Mouse (Mus musculus): Measurements from ENCODE around the gene Morf4l1.

Gene Morf4l1

DNA sequence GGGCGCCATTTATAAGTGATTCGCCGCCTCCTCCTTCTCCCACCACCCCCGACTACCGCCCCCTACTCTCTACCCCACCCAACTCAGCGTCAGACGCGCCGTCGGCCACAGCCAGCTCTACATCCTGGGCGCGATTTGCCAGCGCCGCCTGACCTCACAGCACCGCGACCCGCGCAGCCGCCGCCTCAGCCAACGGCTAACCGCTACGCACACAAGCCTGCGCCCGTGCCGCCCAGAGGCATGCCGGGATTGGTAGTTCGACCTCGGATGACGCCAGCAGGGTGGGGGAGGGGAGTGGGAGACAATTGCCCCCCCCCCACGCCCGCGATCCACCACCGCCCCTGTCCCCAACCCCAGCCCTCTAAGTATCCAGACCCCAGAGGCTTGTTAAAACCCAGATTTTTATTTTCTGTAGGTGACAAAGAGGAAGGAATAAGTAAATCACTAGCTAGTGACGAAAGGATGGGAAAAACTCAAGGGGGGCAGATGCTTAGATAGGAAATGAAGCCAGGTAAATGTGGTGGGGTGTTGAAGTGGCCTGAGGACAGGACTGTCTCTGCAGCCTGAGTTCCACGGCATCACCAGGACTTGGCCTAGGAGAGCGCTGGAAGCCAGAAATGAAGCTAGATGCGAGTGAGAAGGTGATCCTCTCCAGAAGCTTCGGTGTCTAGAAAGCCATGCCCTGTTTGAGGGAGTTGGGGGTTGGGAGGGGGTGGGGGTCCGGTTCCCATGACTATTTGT is at the start of gene Morf4l1:
Morf4l1 (minus strand) TSS at position 208 of the 741 bp plus-strand sequence.
- DNase-seq, result peak; percentile 98

DNA sequence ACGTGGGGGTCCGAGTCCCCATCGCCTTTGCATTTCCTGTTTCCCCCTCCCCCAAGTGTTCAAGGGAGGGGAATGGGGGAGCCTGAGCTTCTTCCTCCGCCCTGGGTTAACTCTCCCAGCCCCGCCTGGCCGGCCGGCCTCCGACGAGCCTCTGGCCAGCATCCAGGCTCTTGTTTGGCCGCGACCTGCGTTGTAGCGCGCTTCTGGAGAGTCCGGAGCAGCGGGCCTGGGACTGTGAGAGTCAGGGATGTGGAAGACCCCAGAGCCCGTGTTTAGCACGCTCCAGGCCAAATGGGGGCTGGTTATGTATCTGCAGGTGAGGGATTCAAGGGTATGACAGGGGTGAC is 49.1 kb upstream of the Morf4l1 start:
- DNase-seq, result no peak

DNA sequence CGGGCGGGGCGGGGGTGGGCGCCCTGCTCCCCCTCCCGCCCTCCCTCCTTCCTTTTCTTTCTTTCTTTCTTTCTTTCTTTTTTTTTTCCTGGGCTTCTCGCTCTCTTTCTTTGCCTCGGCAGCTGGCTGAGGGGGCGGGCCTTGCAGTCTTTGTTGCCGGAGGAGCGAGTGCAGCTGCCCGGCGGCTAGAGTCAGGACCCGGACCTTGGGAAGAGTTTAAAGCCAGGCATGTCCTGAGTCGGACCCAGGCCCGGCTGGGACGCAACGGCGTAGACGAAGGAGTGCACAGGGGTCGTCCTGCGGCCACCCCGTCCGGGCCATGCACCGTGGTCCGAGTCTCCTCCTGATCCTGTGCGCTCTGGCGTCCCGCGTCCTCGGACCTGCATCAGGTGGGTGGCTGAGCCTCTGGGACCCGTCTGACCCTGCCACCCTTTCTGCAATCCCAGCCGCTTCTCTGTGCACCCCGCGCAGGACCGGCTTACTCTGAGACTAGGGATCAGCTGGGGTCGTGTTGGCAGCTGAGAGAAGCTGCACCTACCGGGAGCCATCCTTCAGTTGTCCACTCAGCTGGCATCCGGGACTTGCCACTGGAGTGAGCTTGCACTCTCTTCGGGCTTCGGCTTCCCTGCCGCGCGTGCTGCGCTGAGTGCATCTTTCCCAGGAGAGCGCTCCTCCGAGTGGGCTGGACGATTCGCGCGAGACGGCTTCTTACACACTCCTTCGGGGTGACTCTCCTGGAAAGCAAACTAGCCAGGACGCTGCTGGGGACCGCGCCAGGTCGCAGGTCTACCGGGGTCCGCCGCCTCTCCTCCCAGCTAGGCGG is 48.6 kb upstream of the Morf4l1 start, which contains the start of gene Adamts7:
Adamts7 (plus strand) TSS at position 144 of the 823 bp plus-strand sequence.
- no peak for DNase-seq

GRCm38 (mm10) chr9:90162243-90162925 is 47.8 kb upstream of the Morf4l1 start:
- no peak for DNase-seq

DNA sequence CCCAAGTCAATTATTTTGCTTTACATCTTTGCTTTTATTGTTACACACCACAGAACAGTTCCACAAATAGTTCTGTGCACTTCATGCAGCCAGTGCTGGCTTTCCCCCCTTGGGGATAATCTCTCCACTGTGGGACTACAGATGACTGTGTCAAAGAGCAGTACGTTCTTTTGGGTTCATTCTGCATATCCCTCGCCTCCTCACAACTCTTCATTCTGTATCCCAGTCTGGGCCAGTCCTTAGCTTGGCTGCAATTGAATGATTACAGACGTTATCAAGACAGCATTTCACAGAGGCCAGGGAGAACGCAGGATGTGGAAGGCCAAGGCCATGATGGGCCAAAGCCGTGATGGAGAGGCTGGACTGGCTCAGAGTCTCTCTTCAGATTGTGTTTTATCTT is 32.3 kb upstream of the Morf4l1 start:
- DNase-seq, result no peak

DNA sequence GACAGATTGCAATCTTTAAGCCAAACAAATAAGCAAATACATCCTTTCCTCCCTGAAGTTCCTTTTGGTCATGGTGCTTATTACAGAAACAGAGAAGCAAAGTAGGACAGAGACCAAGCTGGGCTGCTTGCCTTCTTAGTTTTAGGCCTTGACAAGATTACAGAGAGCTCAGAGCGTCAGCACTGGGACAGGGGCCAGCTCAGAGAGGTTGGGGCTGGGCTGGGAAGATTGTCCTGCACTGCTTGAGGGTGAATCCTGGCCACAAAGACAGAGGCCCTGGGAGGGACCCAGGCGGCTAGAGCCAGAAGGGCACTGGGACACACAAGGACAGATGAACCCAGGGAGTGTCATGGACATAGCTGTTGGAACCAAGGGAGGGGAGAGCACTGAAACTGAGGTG is 31.2 kb upstream of the Morf4l1 start:
- DNase-seq, result no peak

- no peak for DNase-seq
Measured at GRCm38 (mm10) chr9:90136678-90136965, 22.0 kb upstream of the Morf4l1 start.

DNA sequence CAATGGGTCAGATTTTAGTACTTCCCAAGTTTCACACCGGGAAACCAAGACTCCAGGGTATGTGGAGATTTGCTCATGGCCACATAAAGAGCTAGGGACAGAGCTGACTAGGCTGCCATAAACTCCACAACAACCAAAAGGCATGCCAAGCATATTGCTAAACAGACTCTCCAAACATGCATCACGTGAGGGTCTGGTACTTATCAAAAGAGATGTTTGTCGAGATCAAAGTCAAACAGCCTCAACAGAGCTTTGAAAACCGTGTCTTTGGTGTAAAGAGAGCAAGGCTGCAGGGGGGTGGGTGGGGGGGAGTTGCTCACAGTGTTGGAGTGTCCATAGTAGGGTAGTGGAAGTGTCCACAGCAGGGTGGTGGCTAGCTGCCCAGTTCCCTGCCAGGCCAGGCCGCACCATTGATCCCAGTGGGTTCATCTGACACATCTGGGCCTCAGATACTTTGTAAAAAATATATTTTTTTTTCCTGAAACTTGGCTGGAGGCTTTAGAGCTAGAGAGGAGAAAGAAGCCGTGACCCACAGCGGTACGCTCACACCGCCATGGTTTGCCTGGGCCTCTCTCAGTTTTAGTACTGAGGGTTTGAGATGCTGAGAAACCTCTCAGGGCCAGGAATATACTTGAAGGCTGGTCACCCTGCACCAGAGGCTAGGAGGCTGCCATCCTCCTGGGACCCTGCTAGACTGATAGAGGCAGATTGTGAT is 21.5 kb upstream of the Morf4l1 start:
- no peak for DNase-seq

DNA sequence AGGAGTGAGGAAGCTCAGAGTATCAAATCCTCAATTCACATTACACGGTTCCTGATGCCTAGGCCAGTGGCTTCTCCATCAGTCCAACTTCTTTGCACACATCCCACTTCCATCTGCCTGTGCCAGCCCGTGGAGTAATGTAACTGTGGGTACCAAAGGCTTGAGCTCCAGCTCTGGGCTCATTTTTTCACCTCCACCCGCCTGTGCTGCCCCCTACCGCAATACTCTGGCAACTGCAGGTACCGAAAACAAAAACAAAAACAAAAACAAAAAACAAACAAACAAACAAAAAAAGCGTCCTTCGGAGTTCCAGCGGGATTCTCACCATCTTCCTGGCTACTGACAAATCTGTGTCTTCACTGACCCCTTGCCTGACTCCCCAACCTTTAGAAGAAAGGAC is 20.9 kb upstream of the Morf4l1 start:
- DNase-seq, result no peak

DNA sequence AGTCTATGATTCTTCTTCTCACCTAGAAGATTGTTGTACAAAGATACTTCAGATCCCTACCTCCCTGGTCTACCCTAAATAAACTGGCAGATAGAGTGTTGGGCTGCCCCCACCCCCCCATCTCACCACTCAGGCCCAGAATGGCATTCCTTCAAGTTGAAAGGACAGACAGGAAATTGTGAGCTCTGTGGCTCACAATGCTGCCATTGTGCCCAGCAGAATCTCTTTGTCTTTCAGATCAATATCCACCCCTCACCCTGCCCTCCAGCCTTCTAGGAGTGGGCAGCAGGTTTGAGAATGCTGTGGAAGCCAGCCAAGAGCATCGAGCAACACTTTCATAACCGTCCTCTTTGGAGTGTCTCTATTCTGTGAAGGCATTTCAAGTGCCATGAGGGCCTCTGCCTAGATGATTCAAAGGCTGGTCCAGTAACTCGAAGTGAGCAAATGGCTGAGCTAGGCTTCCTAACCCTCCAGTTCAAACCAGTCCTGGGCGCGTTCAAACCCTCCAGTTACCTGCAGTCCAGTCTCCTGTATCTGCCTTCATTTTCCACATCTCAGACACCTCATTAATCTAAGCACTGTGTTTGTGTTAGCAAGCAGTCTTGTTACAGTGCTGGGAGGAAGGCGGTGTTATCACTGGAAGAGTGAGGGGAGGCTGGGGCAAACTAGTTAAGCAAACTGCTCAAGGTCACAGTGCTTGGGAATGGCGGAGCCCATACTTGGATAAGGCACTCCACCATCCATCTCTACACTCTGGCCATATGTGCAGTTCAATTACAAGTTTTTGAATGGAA is 19.2 kb upstream of the Morf4l1 start:
- DNase-seq, result no peak

GRCm38 (mm10) chr9:90128636-90129201 is 14.1 kb upstream of the Morf4l1 start:
- no peak for DNase-seq

- DNase-seq, result no peak
Measured at GRCm38 (mm10) chr9:90127146-90127545, 12.6 kb upstream of the Morf4l1 start.

- peak; percentile 59 for DNase-seq
Measured at GRCm38 (mm10) chr9:90126260-90127010, 11.9 kb upstream of the Morf4l1 start.

DNA sequence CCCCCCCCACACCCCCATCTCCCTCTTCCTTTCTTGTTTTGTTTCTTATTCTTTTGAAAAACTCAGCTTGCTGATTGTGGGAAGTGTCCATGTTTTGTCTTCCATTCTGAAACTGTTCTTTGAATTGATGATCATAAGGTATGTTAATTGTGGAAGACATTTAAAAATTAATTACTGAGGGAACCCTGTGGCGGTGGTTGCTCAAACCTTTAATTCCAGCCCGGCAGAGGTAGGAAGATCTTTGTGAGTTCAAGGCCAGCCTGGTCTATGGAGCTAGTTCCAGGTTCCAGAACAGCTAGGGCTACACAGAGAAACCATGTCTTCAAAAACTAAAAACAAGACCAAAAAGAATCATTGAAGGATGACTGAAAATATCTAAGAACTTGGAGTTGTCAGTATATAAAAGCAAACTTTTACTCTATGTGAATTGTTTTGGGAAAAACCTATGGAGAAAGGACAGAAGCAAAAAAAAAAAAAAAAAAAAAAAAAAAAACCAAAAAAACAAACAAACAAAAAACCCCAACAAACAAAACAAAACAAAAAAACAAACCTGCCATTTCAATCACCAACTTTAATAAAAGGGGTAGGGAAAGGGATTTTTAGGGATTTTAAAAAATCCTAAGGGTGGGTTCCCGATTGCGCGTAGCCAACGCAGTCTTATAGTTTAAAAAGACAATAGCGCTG is 11.0 kb upstream of the Morf4l1 start:
- no peak for DNase-seq

DNA sequence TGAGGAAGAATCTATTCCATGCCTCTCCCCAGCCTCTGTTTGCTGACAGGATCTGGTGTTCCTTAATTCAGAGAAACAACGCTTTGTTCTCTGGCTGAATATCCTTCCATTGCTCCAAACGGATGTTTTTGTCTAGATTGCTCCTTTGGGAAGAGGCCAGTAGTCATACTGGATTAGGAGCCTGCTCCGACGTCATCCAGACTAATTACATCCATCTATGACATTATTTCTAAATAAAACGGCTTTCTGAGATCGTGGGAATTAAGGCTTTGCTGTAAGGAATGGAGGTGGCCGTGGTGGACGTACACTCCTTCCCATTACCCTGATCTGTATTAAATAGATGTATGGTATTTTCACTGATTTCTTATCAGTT is 10.3 kb upstream of the Morf4l1 start:
- no peak for DNase-seq

DNA sequence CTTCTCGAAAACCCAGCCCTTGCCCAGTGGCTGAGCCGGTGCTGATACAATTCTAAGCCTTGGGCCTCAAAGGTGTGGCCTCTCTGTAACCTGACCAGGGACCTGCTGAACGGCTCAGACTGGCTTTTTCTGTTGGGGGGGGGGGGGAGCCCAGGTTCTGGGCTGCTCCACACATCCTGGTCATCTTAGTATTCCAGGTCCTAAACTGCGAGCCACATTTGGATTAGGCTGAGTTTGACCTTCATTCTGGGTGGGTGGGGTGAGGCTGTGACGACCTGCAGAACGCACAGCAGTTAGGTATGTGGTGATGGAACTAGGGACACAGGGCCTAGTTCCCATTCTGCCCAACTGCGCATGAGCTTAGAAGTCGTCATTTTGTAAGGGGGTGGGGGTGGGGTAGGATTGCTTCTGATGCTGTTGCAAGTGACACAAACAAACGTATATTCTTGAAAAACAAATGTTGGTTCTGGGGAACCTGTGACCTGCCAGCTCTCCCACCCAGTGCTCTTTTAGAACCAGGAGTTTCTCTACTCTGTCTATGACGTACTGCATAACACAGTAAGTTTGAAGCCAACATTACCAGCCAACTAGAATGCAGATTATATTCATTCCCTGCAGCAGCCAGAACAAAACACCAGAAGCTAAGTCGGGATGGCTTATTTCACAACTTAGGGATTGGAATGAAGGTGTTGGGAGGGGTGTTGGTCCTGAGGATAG is 9.7 kb upstream of the Morf4l1 start:
- DNase-seq, result no peak

GRCm38 (mm10) chr9:90122246-90122740 is 7.7 kb upstream of the Morf4l1 start:
- no peak for DNase-seq

- no peak for DNase-seq
Measured at GRCm38 (mm10) chr9:90117234-90117633, 2.7 kb upstream of the Morf4l1 start.

DNA sequence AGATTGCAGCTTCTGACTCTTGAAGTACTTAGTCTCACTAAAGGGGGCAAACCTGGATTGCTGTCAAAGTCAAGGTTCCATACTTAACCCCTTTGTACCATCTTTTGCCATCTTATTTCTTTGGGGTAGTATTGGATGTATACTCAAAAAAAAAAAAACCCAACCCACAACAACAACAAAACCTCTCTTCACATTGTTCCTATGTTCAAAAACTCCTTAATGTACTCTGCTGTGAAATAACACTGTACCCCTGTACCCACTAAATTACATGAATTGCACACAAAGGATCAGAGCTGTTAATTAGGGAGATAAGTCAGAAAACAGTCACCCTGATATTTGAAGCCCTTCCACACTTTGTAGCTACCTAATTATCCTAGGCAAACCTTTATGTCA is 730 bp upstream of the Morf4l1 start:
- no peak for DNase-seq

All from cerebellum, adult 9-11 months (tissue).